Mouse (Mus musculus) thymus, adult 2 months (tissue): ENCODE results near the gene Mast3. TPM values are rescaled to one million over a fixed set of nuclear protein-coding genes. Genes with fewer than 3 reads are reported as not detected.

Experiments used
- DNase-seq: peaks from one replicate; pipeline ENCODE4 v3.0.0; 2021
- H3K27ac ChIP-seq: fragments of 200-500 bp; 2 replicates; pipeline ENCODE4 v1.5.1; 2012; ENCODE audit warnings: low read length, control low read depth; ENCODE audit not compliant: control insufficient read depth, insufficient read depth
- H3K27me3 ChIP-seq: fragments of 200-500 bp; 2 replicates; pipeline ENCODE4 v1.6.1; 2012; ENCODE audit warnings: mild to moderate bottlenecking, low read length, moderate library complexity, mixed read lengths; ENCODE audit not compliant: control insufficient read depth, insufficient read depth
- H3K36me3 ChIP-seq: fragments of 200-500 bp; 2 replicates; pipeline ENCODE4 v1.6.1; 2012; ENCODE audit warnings: mild to moderate bottlenecking, low read length, moderate library complexity; ENCODE audit not compliant: control insufficient read depth, insufficient read depth
- H3K4me1 ChIP-seq: fragments of 200-500 bp; replicated peaks from 2 replicates; pipeline ENCODE4 v1.6.1; 2012; ENCODE audit warnings: low read length; ENCODE audit not compliant: control insufficient read depth, insufficient read depth
- H3K4me3 ChIP-seq: fragments of 200-500 bp; 2 replicates; pipeline ENCODE4 v1.5.1; 2012; ENCODE audit warnings: mild to moderate bottlenecking, low read length, control low read depth, moderate library complexity; ENCODE audit not compliant: control insufficient read depth, insufficient read depth
- CTCF ChIP-seq: fragments of 200-500 bp; IDR thresholded peaks from 2 replicates; pipeline ENCODE4 v1.5.1; 2012; ENCODE audit warnings: mild to moderate bottlenecking, control low read depth, low read length, moderate library complexity, borderline replicate concordance; ENCODE audit not compliant: control insufficient read depth, poor library complexity, insufficient read depth; ENCODE audit errors: extremely low read depth
- POLR2A ChIP-seq: fragments of 200-500 bp; IDR thresholded peaks from 2 replicates; pipeline ENCODE4 v1.6.1; 2012; ENCODE audit warnings: mild to moderate bottlenecking, low read length, control low read depth, moderate library complexity; ENCODE audit not compliant: control insufficient read depth, poor library complexity, insufficient read depth; ENCODE audit errors: extremely low read depth
- WGBS: fragments of 180-500 bp; shearing (Covaris S2); methylation state at CpG from one replicate; pipeline ENCODE4 v1.1.7; 2018; 5-methylcytosine and 5-hydroxymethylcytosine counted together
- polyA plus RNA-seq: library from polyadenylated mRNA; depleted of rRNA; stranded (reverse); fragments of >200 nt; gene quantifications from 2 replicates; pipeline ENCODE4 v1.2.3, GENCODE M21; 2012

Gene Mast3
- polyA plus RNA-seq, 1 experiment = 615 TPM

DNA sequence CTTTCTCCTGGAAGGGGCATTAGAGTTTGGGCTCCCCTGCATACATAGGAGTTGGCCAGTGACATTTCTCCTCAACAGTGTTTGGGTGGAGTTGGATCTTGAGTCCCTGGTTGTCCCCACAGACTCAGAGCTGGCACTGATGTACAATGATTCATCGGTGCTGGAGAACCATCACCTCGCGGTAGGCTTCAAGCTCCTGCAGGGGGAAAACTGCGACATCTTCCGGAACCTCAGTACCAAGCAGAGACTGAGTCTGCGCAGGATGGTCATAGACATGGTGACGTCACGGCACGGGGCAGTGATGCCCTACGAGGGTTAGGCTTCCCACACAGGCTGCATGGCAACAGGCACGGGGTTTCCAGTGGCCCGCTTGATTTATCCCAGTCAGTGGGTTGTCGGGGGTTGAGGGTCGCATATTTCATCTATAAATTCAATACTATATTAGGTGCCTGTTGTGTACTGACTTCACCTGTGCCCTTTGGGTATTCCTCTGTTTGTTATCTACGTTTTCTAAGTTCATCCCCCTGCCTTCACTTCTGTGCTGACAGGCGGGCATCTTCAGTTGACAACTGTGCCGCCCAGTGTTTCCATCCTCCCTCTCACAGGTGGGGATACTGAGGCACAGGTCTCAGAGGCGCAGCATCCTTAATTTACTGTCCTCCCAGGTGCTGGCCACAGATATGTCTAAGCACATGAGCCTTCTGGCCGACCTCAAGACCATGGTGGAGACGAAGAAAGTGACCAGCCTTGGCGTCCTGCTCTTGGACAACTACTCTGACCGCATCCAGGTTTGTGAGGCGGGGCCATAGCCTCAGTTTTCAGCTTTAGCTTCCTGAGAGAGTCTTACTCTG, 56.4 kb downstream of the Mast3 start:
- Histone ChIP-seq H3K4me1 (peaks cover 22% of the 10 kb centered on the region), H3K4me3 (no peak overlapping the region), H3K27ac (no peak overlapping the region), H3K27me3 (peaks cover 7% of the 10 kb centered on the region; the same call in 1 of the 2 replicates), H3K36me3 (no peaks in the 10 kb centered on the region)
- TF ChIP-seq CTCF = no peak
- no peak for TF ChIP-seq POLR2A
- WGBS = 88% methylated on average over 23 of the region's 23 CpGs
- DNase-seq = no peak

DNA sequence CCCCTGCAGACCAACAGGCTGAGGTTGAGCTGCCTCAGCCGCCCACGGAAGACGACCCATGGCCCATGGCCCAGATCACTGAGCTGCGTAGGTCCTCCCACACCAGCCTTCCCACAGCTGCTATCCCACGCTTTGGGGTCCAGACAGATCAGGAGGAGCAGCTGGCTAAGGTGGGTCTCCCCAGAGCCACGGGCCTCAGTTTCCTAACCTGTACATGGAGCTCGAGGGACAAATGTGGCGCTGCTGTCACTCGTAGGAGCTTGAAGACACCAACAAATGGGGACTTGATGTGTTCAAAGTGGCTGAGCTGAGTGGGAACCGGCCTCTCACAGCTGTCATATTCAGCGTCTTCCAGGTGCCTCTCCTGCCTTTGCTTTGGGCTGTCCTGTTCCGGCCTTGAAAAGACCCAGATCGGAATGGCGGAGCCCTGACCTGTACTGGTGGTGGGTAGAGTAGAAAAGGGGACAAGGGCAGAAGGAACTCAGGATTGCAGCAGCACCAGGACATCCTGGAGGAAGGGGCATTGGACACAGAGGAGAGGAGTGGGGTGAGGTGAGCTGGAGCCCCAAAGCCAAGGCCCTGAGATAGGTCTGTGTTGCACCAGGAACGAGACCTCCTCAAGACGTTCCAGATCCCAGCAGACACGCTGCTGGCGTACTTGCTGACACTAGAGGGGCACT, 57.5 kb downstream of the Mast3 start:
- 96% methylated on average over 18 of the region's 18 CpGs for WGBS
- Histone ChIP-seq H3K4me1 (peaks cover 17% of the 10 kb centered on the region), H3K27ac (no peak overlapping the region), H3K36me3 (no peaks in the 10 kb centered on the region), H3K27me3 (peaks cover 15% of the 10 kb centered on the region), H3K4me3 (no peak overlapping the region)
- no peak for DNase-seq
- TF ChIP-seq POLR2A = no peak

DNA sequence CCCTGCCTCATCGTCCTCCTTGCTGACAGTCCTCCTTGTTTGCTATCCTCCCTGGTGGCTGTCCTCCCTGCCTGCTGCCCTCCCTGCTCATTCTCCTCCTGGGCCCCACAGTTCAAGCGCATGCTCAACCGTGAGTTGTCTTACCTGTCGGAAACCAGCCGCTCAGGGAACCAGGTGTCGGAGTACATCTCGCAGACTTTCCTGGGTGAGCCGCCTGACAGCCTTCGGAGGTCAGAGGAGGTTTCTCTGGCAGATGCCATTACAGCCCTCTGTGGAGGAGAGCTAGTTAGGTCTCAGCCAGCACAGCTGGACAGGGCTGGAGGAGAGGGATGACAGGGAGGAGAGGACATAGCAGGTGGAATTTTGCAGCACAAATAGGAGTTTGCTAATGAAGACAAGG, 58.2 kb downstream of the Mast3 start:
- WGBS = 92% methylated on average over 9 of the region's 9 CpGs
- TF ChIP-seq CTCF (no peak), POLR2A (no peak)
- H3K4me3 ChIP-seq = no peak overlapping the region
- H3K27ac ChIP-seq = no peak overlapping the region
- H3K36me3 ChIP-seq = no peaks in the 10 kb centered on the region
- peaks cover 14% of the 10 kb centered on the region for H3K4me1 ChIP-seq
- peaks cover 17% of the 10 kb centered on the region for H3K27me3 ChIP-seq
- DNase-seq = no peak

DNA sequence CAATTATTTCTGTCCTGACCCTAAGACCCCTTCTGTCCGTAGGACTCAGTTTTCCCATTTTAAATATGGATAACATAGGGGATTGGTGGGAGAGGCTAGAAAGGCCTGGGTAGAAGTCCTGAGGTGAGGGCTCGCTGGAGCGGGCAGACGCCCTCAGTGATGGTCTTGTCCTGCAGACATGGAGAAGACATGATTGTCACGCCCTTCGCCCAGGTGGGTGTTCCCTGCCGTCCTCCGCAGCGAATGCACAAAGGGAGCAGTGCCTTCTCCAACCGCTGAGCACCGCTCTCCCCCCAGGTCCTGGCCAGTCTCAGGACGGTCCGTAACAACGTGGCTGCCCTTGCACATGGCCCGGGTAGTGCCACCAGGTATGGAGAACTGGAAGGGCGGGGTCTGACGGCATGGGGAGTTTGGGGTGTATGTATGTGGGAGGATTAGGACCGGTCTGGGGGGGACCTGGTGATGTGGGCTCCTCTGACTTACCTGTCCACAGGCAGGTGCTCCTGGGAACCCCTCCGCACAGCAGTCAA, 59.1 kb downstream of the Mast3 start:
- H3K4me3 ChIP-seq = no peak overlapping the region
- peaks cover 14% of the 10 kb centered on the region for H3K4me1 ChIP-seq
- WGBS = 80% methylated on average over 19 of the region's 19 CpGs
- H3K27me3 ChIP-seq = peaks cover 17% of the 10 kb centered on the region
- TF ChIP-seq CTCF (no peak), POLR2A (no peak)
- H3K36me3 ChIP-seq = no peaks in the 10 kb centered on the region
- no peak overlapping the region for H3K27ac ChIP-seq
- DNase-seq = no peak

DNA sequence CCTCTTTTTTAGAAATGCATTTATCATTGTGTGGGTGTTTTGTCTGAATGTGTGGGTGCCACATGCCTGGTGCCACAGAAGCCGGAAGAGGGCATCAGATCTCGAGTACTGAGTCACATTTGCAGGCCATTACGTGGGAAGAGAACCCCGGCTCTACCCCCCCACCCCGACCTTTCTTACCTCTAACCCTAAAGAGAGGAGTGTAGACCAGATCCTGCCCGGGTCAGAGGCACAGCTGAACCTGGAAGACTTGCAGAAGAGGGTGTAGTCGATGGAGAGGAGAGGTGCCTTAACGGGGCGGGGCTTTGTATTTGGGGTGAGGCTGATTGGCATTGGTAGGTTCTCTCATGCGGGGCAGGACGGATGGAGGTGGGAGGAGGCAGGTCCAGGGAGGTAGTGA, 60.0 kb downstream of the Mast3 start:
- no peak overlapping the region for H3K27ac ChIP-seq
- no peak for DNase-seq

DNA sequence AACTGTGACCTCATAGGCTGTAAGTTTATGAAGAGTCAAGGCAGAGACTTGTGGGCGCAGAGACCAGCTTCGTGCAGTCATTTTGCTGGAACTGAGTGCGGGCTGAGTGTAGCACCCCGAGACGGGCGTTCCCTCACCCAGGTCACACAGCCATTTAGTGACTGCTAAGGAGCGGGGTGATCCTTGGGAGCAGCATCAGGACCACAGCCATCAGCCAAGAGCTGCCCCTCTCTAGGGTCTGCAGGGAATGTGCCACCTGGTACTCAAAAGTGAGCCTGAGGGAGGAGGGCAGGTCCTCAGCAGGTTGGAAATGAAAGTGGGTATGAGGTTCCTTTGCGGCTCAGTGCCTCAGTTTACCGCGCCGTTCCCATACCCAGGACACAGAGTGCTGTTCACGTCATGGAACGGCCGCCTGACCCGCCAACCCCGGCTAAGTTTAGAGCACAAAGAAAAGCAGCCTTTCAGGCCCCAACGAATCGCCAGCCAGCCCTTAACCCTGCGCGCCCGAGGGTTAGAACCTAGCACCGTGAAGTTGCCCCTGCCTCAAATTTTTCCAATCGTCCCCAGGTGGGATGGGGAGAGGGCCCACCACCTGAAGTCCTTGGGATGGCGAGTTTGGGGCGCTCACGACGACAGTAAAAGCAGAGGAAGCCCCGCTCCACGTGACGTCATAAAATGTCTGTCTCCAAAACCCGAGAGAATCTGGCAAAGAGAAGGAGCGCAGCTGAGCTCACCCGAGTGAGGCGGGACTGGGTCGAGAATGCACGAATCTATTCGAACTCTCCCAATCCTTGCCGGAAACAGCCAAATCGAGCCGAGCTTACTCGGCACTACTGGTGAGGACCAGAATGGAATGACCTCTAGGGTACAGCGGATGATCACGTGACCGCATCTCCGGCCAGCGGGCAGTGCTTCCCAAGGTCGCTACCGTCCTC, 60.9 kb downstream of the Mast3 start:
- 5% methylated on average over 48 of the region's 48 CpGs for WGBS
- TF ChIP-seq POLR2A (no peak), CTCF (no peak)
- Histone ChIP-seq H3K36me3 (no peaks in the 10 kb centered on the region), H3K4me1 (peaks cover 14% of the 10 kb centered on the region), H3K4me3 (peak overlapping the region; percentile 29), H3K27ac (no peak overlapping the region), H3K27me3 (peaks cover 17% of the 10 kb centered on the region)
- no peak for DNase-seq

More for the DNA sequence above, 60.0 kb downstream of the Mast3 start:
- TF ChIP-seq CTCF = no peak
- Histone ChIP-seq H3K4me1 (peaks cover 14% of the 10 kb centered on the region), H3K36me3 (no peaks in the 10 kb centered on the region), H3K27me3 (peaks cover 17% of the 10 kb centered on the region), H3K4me3 (no peak overlapping the region)
- WGBS = 52% methylated on average over 11 of the region's 11 CpGs
